9 mouse cellular contexts compared by ENCODE assay signal in genomic region chr19:23960831-23961447, GRCm38 (mm10).
DNase-seq lines count a peak whose midpoint lies in the region; ATAC-seq and TF ChIP-seq lines count a peak whose summit lies in the region.
"Had no signal": no experiment of that assay in that cellular context is flagged by ENCODE, and none has a peak within 500 bp of the region (broad histone marks: within the 10 kb centered on the region; RNA-seq: fewer than 3 reads in every experiment).

No protein-coding gene starts in this region.

- peak overlapping the region; percentile 42; the same call in 1 of the 2 replicates for H3K27ac ChIP-seq in kidney, postnatal 0 days
- peak overlapping the region; percentile 67; the same call in 1 of the 2 replicates for H3K27ac ChIP-seq in hindbrain, embryonic 14.5 days
- H3K27ac ChIP-seq in neural tube, embryonic 13.5 days (replicated peaks), result peak overlapping the region; percentile 57
- H3K27ac ChIP-seq: liver, embryonic 15.5 days had no signal

- no peak overlapping the region for H3K9ac ChIP-seq in kidney, postnatal 0 days (ENCODE audit: low read depth, low read length)
- no peak overlapping the region for H3K9ac ChIP-seq in hindbrain, embryonic 14.5 days
- H3K9ac ChIP-seq in neural tube, embryonic 13.5 days, result no peak overlapping the region
- H3K9ac ChIP-seq: liver, embryonic 15.5 days had no signal

- H3K4me3 ChIP-seq in kidney, postnatal 0 days (replicated peaks; ENCODE audit: low read depth, low read length), result no peak overlapping the region
- no peak overlapping the region for H3K4me3 ChIP-seq in hindbrain, embryonic 14.5 days (replicated peaks; ENCODE audit: low read length)
- no peak overlapping the region for H3K4me3 ChIP-seq in neural tube, embryonic 13.5 days
- H3K4me3 ChIP-seq: liver, embryonic 15.5 days had no signal

- H3K9me3 ChIP-seq in kidney, postnatal 0 days (replicated peaks; ENCODE audit: low read length), result no peaks in the 10 kb centered on the region
- no peaks in the 10 kb centered on the region for H3K9me3 ChIP-seq in hindbrain, embryonic 14.5 days (ENCODE audit: control insufficient read depth, low read length)
- H3K9me3 ChIP-seq in neural tube, embryonic 13.5 days, result no peaks in the 10 kb centered on the region; the same call in 1 of the 2 replicates
- H3K9me3 ChIP-seq: liver, embryonic 15.5 days had no signal

- peaks cover 13% of the 10 kb centered on the region; the same call in 1 of the 2 replicates for H3K4me1 ChIP-seq in kidney, postnatal 0 days (replicated peaks; ENCODE audit: insufficient read depth, low read length)
- H3K4me1 ChIP-seq in hindbrain, embryonic 14.5 days (replicated peaks; ENCODE audit: control insufficient read depth, insufficient read depth, low read length), result peaks cover 13% of the 10 kb centered on the region; the same call in 1 of the 2 replicates
- H3K4me1 ChIP-seq in neural tube, embryonic 13.5 days (replicated peaks), result peaks cover 26% of the 10 kb centered on the region
- H3K4me1 ChIP-seq: liver, embryonic 15.5 days had no signal

- no peaks in the 10 kb centered on the region for H3K36me3 ChIP-seq in kidney, postnatal 0 days (ENCODE audit: insufficient read depth, low read length)
- no peaks in the 10 kb centered on the region for H3K36me3 ChIP-seq in hindbrain, embryonic 14.5 days (replicated peaks; ENCODE audit: control insufficient read depth, insufficient read depth)
- no peaks in the 10 kb centered on the region for H3K36me3 ChIP-seq in neural tube, embryonic 13.5 days
- H3K36me3 ChIP-seq: liver, embryonic 15.5 days had no signal

- no peak overlapping the region for H3K4me2 ChIP-seq in kidney, postnatal 0 days (ENCODE audit: low read length)
- no peak overlapping the region for H3K4me2 ChIP-seq in hindbrain, embryonic 14.5 days (replicated peaks)
- no peak overlapping the region for H3K4me2 ChIP-seq in neural tube, embryonic 13.5 days
- H3K4me2 ChIP-seq: liver, embryonic 15.5 days had no signal

- no peak for TF ChIP-seq CTCF in kidney, postnatal 0 days (IDR thresholded peaks at IDR 0.05; ENCODE audit: low read depth)

- WGBS in kidney, postnatal 0 days, result 77% methylated on average over 6 of the region's 6 CpGs
- WGBS in hindbrain, embryonic 14.5 days, result 56% methylated on average over 6 of the region's 6 CpGs
- WGBS in neural tube, embryonic 13.5 days, result 64% methylated on average over 6 of the region's 6 CpGs

- no peak for ATAC-seq in kidney, postnatal 0 days (replicated peaks; ENCODE audit: low FRiP score, low read depth)
- no peak for ATAC-seq in hindbrain, embryonic 14.5 days (ENCODE audit: low FRiP score)
- peak; percentile 42 for ATAC-seq in neural tube, embryonic 13.5 days (ENCODE audit: low read depth)

- no peaks in the 10 kb centered on the region for H3K27me3 ChIP-seq in kidney, postnatal 0 days (ENCODE audit: insufficient read depth, low read length)
- H3K27me3 ChIP-seq in hindbrain, embryonic 14.5 days (ENCODE audit: control insufficient read depth, insufficient read depth, low read length), result no peaks in the 10 kb centered on the region
- no peaks in the 10 kb centered on the region for H3K27me3 ChIP-seq in neural tube, embryonic 13.5 days
- H3K27me3 ChIP-seq: liver, embryonic 15.5 days had no signal

- DNase-seq in heart, adult 11 months, result peak; percentile 60
- no peak for DNase-seq in heart, postnatal 4 days
- no peak for DNase-seq in kidney, postnatal 0 days (ENCODE audit: low spot score)
- DNase-seq in kidney, adult 9 months, result no peak
- DNase-seq in hindbrain, embryonic 14.5 days (ENCODE audit: low spot score), result no peak
- no peak for DNase-seq in c-Kit-positive CD71-positive TER-119-positive erythroid progenitor cells, embryonic 14.5 days (ENCODE audit: low spot score)
- no peak for DNase-seq in cerebellum, adult 9-11 months
